Mouse (Mus musculus): Measurements from ENCODE around the gene Sap30bp.

The Sap30bp gene

DNA sequence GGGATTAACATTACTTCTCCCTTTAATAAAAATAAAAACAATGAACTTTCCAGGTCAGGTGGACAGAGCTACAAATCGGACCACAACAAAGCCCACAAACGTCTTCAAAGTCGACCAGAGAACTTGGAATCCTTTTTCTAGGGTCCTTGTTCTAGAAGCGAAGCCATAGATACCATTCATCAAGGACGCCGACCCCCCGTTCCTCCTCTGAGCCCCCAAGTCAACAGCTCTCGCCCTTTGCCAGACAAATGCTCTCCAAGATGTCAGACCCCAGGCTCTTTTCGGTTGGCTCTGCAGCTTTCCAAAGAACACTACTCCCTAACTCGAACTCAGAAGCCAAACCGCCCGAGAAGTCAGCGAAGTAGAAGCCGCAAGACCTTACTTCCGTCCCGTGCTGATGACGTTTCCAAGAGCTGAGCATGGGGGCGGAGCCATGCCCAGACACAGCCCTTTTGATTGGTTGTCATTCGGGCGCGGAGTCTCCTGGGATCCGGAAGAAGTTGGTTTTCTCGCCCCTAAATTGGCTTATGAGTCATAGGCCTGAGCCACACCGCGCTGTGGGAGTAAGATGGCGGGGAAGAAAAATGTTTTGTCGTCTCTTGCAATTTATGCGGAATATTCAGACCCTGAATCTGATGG is at the start of gene Sap30bp, which contains the start of gene Recql5:
Gene Sap30bp (plus strand): TSS at position 175 of the 639 bp plus-strand sequence.
Gene Recql5 (minus strand): TSS at position 370 of the 639 bp plus-strand sequence.
- DNase-seq (ENCODE audit: low read depth): peak; percentile 99

DNA sequence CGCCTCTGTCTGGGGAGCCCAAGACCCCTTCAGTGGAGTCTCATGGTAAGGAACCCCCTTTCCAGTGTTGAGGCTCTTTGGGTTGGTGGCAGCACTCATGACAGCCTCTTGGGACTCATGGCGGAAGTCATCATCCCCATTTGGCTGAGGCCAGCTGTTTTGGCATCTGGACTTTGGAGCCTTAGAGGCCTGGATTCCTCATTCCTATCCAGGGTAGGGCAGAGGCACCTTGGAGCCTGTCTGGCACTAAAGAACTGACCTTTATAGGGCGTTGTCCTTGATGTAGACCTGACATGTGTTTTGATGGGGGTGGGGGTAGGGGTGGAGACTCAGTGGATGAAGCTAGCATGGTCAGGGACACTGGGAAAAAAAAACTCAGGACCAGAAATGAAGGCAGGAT is 48.7 kb upstream of the Sap30bp start:
- DNase-seq (ENCODE audit: low read depth): no peak

GRCm38 (mm10) chr11:115885281-115885680 is 47.8 kb upstream of the Sap30bp start:
- no peak for DNase-seq (ENCODE audit: low read depth)

DNA sequence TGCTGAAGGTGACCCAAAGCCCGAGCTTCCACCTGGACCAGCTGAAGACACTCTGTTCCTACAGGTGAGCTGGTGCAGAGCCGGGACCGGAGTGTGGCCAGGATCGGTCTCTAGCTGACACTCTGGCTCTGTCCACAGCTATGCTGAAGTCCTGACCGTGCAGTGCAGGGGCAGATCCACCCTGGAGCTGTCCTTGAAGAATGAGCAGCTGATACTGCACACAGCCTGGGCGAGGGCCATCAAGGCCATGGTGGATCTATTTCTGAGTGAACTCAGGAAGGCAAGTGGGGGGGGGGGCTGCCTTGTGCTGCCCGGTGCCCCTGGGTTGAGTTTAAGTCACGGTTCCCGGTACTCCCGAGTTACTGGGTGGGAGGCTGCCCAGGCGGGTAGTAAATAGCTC is 46.6 kb upstream of the Sap30bp start:
- DNase-seq (ENCODE audit: low read depth): no peak

DNA sequence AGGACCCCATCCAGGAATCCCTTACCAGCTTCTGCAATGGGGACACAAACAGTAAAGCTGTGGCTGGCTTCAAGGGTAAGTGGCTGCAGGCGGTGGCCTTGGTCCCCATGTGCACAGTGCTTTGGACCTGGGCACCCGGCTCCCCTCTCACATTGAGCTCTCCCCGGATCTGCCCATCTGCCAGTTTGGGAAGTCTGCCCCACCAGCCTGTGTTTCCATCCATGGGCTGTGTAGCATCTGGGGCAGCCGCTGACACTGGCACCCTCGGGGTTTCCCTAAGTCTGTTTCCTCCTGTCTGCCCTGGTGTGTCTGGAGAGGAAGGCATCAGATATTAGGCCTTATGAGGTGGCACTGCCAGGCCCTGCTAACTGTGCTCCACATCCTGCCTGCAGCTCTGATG is 45.1 kb upstream of the Sap30bp start:
- no peak for DNase-seq (ENCODE audit: low read depth)

DNA sequence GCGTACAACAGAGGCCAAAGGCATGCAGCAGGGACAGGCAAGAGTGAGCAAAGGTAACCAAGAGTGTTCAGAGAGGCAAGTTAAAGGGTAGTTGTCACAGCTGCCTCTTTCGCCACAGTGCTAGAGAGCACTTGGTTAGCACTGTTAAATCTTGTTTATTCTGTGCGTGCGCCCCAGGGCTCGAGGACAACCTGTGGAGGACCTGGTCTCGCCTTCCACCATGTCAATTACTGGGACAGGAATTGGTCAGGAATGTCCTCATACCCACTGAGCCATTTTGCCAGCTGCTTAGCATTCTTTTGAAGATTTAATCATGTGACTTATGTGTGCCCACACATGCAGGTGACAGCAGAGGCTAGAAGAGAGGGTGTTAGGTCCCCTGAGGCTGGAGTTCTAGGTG is 43.9 kb upstream of the Sap30bp start:
- no peak for DNase-seq (ENCODE audit: low read depth)

- DNase-seq (ENCODE audit: low read depth): no peak
Observed at GRCm38 (mm10) chr11:115892213-115892612, 40.9 kb upstream of the Sap30bp start.

- no peak for DNase-seq (ENCODE audit: low read depth)
Observed at GRCm38 (mm10) chr11:115893071-115893470, 40.0 kb upstream of the Sap30bp start.

DNA sequence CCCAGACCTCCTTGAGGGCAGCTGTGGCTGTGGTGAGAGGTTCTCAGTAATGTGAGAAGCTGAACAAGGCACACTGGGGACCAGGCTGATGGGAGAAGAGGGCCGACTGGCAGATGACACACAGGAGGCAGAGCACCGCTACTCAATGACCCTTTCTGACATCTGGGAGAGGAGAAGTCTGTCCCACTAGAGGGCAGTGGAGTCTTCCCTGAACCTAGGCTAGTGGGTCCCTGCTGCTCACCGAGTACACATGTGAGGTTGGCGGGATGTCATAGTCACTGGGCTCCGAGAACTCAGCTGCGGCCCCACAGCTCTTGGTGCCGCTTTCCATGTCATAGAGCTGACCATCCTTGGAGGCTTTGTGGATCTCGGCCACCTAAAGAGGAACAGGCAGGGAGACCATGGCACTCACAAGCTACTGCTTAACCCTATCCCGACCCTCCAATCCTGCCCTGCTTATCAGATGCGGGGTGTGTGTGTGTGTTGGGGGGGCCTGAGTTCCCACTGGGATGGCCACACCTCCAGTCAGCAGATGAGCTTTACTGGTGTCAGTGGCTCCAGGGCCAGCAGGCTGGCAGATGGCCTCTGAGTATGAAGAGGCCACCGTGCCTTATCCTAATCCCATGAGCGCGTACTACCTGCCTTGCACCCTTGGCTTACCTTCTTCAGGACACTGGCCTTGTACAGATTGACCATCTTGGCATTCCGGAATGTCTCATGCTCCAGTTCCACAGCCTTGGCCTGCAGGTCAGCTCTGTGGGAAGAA is 38.1 kb upstream of the Sap30bp start:
- peak; percentile 25 for DNase-seq (ENCODE audit: low read depth)

- DNase-seq (ENCODE audit: low read depth): peak; percentile 59
Observed at GRCm38 (mm10) chr11:115898446-115898845, 34.6 kb upstream of the Sap30bp start.

DNA sequence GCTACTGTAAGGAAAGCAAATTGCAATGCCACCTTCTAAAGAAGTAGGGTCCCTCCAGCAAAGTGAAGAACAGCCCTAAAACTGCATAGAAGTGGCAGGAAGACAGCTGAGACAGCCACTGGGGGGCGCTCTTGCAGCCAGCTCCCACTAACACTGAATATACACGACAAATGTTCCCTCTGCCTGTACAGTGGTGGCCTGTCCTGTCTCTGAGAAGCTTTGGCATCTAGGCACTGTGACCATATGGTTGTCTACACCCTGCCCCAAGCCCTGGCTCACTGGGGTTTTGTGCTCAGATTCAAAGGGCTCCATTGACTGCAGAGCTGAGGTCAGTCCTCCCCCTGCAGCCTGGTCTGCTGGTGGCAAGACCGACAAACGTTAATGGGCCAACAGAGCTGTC is 34.2 kb upstream of the Sap30bp start:
- peak; percentile 71 for DNase-seq (ENCODE audit: low read depth)

GRCm38 (mm10) chr11:115899486-115900266 is 33.4 kb upstream of the Sap30bp start, which contains the start of gene Smim5:
Gene Smim5 (plus strand): TSS chr11:115899966.
- DNase-seq (ENCODE audit: low read depth): no peak

DNA sequence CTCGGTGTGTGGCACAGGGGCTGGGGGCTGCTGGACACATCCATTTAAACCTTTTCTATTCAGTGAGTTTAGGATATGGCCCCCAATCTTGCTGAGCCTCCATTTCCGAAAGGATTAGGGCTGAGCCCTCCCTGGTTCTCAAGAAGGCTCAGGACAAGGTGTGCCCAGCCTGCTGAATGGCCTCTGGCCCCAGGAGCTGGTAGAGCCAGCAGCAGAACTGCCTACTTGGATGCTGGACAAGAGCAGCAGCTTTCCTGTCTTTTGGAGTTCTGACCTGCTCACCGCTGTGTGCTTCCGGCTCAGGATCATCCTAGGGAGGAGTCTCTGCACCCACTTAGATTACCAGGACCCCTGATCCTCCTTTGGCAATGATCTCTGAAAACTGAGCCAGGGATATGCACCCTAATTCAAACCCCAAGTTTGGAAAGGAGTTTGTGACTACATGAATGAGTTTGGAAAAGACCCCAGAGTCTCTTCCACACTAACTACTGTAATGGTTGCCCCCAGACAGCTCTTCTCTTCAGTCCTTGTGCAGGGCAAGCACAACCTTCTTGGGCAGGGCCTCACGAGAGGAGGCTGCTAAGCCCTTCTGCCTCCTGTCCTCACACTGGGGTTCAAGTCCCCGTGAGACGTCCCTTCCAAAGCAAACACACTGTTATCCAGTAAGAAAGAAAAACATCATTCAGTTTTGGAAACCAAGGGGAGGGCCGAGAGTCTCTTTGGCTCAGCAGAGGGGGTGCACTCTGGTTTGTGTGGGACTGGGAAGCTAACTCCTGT is 32.3 kb upstream of the Sap30bp start:
- no peak for DNase-seq (ENCODE audit: low read depth)

GRCm38 (mm10) chr11:115901338-115902161 is 31.5 kb upstream of the Sap30bp start:
- DNase-seq (ENCODE audit: low read depth): no peak

- DNase-seq (ENCODE audit: low read depth): no peak
Observed at GRCm38 (mm10) chr11:115902177-115902576, 30.9 kb upstream of the Sap30bp start.

- DNase-seq (ENCODE audit: low read depth): no peak
Observed at GRCm38 (mm10) chr11:115902831-115903230, 30.3 kb upstream of the Sap30bp start.

- no peak for DNase-seq (ENCODE audit: low read depth)
Observed at GRCm38 (mm10) chr11:115903384-115904230, 29.5 kb upstream of the Sap30bp start.

DNA sequence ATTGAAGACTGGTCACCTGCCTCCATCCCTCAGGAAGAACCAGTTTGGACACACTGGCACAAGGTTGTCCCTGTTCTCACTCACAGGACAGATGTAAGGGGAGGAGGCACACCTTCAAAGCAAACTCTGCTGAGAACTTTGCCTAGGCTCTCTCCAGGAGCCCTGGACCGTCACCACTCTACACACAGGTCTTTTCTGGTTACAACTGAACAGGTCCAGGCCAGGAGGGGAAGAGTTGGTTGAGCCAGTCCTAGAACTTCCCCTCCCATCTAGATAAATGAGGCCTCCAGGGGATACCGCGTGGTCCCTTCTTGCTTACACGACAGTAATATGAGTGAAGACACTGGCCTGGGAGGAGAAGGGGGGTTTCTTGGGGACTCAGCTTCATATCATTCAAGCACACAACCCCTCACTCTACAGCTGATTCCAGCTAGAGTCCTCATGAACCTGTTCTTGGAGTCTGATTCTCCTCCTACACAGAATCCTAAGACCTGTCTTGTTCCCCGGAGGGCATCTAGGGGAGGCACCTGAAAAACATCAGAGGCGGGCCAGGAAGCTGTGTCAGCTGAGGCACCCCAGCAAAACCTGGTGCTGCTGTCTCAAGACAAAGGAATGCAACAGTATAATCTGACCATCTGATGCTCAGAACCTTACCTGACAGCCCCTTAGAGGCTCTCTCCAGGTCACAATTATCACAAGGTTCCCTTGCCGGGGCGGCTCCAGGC is 28.7 kb upstream of the Sap30bp start:
- DNase-seq (ENCODE audit: low read depth): no peak
